Mouse (Mus musculus) megakaryocyte, embryonic 14.5 days (primary cell): ENCODE measurements around the gene S100a13.

Experiments used
- FLI1 ChIP-seq: IDR thresholded peaks from 2 replicates; pipeline ENCODE4 v1.6.1; 2012; ENCODE audit warnings: low read length, inconsistent platforms, mixed read lengths
- GATA1 ChIP-seq: IDR thresholded peaks from 3 replicates; pipeline ENCODE4 v1.6.1; 2012; ENCODE audit warnings: mixed read lengths, low read length, inconsistent platforms, borderline replicate concordance

- TF ChIP-seq FLI1 (no peak), GATA1 (no peak)
These were observed 20.2 kb upstream of the S100a13 start for GRCm38 (mm10) chr3:90493831-90494540.
